Mouse (Mus musculus) intestine, embryonic 15.5 days (tissue): ENCODE results near the gene Emc8. TPM values are rescaled to one million over a fixed set of nuclear protein-coding genes. Genes with fewer than 3 reads are reported as not detected.
A peak's percentile ranks its signal among the peaks of the same experiment; 100 is the strongest.

Experiments used
- ATAC-seq: fragments of 200-750 bp; cut with Nextera tagmentation; 2 replicates; pipeline ENCODE4 v1.8.0; 2017; ENCODE audit warnings: moderate TSS enrichment, moderate library complexity
- H3K27ac ChIP-seq: fragments of 300-500 bp; sonication (generic); 2 replicates; pipeline ENCODE4 v1.5.1; 2015; ENCODE audit warnings: mild to moderate bottlenecking, inconsistent platforms
- H3K27me3 ChIP-seq: fragments of 300-500 bp; sonication (generic); replicated peaks from 2 replicates; pipeline ENCODE4 v1.6.1; 2015; ENCODE audit warnings: inconsistent platforms
- H3K36me3 ChIP-seq: fragments of 300-500 bp; sonication (generic); 2 replicates; pipeline ENCODE4 v1.6.1; 2015; ENCODE audit warnings: inconsistent platforms
- H3K4me1 ChIP-seq: fragments of 300-500 bp; sonication (generic); replicated peaks from 2 replicates; pipeline ENCODE4 v1.6.1; 2015; ENCODE audit warnings: inconsistent platforms
- H3K4me2 ChIP-seq: fragments of 300-500 bp; sonication (generic); replicated peaks from 2 replicates; pipeline ENCODE4 v1.6.1; 2015; ENCODE audit warnings: mild to moderate bottlenecking, inconsistent platforms
- H3K4me3 ChIP-seq: fragments of 300-500 bp; sonication (generic); replicated peaks from 2 replicates; pipeline ENCODE4 v1.5.1; 2015; ENCODE audit warnings: inconsistent platforms
- H3K9ac ChIP-seq: fragments of 300-500 bp; sonication (generic); 2 replicates; pipeline ENCODE4 v1.6.1; 2015; ENCODE audit warnings: inconsistent platforms
- H3K9me3 ChIP-seq: fragments of 300-500 bp; sonication (generic); 2 replicates; pipeline ENCODE4 v1.6.1; 2016; ENCODE audit warnings: inconsistent platforms
- WGBS: fragments of 180-500 bp; shearing (Covaris S2); methylation state at CpG from one replicate; pipeline ENCODE4 v1.1.7; 2015; 5-methylcytosine and 5-hydroxymethylcytosine counted together
- polyA plus RNA-seq: library from polyadenylated mRNA; unstranded; fragments of >200 nt; fragmentation: Nextera tagmentation; extraction: Ambion mirVana; gene quantifications from 2 replicates; pipeline ENCODE4 v1.2.1, GENCODE M21; 2015

The Emc8 gene
- polyA plus RNA-seq, 1 experiment from 2014 or later: 235 TPM

DNA sequence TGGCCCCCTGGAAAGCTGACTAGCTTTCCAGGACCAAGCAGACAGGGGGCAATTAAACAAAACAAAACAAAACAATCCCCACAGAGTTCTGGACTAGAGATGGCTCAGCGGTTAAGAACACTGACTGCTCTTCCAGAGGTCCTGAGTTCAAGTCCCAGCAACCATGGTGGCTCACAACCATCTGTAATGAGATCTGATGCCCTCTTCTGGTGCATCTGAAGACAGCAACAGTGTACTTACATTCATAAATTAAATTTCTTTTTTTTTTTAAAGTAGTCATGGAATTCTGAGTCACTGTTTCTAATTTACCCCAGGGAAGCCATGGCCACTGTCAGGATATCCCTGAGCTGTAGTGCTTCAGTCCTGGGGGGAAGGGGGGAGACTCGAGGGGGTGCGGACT lies 53.9 kb downstream of the Emc8 start:
- no peaks in the 10 kb centered on the region for H3K27me3 ChIP-seq
- no peak for ATAC-seq
- no peaks in the 10 kb centered on the region for H3K36me3 ChIP-seq
- H3K4me1 ChIP-seq: no peaks in the 10 kb centered on the region
- H3K9me3 ChIP-seq: no peaks in the 10 kb centered on the region
- no peak overlapping the region for H3K27ac ChIP-seq
- no peak overlapping the region for H3K9ac ChIP-seq
- H3K4me2 ChIP-seq: no peak overlapping the region
- H3K4me3 ChIP-seq: no peak overlapping the region
- WGBS: 86% methylated on average over 3 of the region's 3 CpGs

DNA sequence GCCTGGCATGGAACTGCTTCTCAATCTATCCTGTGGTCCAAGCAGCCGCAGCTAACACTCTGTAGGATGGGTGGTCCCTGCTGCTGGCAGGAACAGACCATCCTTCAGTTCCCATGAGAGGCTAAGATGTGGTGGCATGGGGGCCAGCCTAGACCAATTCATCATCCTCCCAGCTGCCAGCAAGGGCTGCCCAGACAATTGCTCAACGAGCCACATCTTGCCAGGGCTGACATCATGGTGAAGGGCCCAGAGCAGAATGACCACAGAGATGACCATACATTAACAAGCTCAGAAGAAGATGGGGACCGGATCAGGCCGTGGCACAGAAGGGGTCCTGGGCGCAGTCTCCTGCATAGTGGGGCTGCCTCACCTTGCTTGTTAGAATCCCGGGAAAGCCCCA lies 57.5 kb downstream of the Emc8 start:
- no peak overlapping the region for H3K4me3 ChIP-seq
- H3K4me1 ChIP-seq: no peaks in the 10 kb centered on the region
- 83% methylated on average over 6 of the region's 6 CpGs for WGBS
- ATAC-seq: no peak
- H3K9ac ChIP-seq: no peak overlapping the region
- H3K4me2 ChIP-seq: no peak overlapping the region
- H3K27ac ChIP-seq: no peak overlapping the region
- no peaks in the 10 kb centered on the region for H3K9me3 ChIP-seq
- no peaks in the 10 kb centered on the region for H3K36me3 ChIP-seq
- no peaks in the 10 kb centered on the region for H3K27me3 ChIP-seq

DNA sequence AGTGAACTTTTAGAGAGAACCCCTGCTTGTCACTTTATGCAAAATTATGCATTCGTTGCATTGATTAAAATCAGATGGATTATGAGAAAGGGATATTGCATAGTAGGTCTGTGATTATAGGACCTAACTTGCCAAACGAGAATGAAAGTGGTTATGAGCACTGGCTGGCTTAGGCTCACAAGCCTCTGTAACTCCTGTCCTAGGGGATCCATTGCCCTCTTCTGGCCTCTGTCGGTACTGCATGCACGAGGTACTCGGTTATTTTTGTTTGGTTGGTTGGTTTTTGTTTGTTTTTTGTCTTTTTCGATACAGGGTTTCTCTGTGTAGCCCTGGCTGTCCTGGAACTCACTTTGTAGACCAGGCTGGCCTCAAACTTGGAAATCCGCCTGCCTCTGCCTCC lies 60.5 kb downstream of the Emc8 start:
- no peaks in the 10 kb centered on the region for H3K9me3 ChIP-seq
- no peak overlapping the region for H3K4me3 ChIP-seq
- 14% methylated on average over 7 of the region's 7 CpGs for WGBS
- H3K27me3 ChIP-seq: no peaks in the 10 kb centered on the region
- no peaks in the 10 kb centered on the region for H3K4me1 ChIP-seq
- ATAC-seq: peak; percentile 64; the same call in 1 of the 2 replicates
- H3K9ac ChIP-seq: no peak overlapping the region
- H3K27ac ChIP-seq: no peak overlapping the region
- no peaks in the 10 kb centered on the region for H3K36me3 ChIP-seq
- no peak overlapping the region for H3K4me2 ChIP-seq

DNA sequence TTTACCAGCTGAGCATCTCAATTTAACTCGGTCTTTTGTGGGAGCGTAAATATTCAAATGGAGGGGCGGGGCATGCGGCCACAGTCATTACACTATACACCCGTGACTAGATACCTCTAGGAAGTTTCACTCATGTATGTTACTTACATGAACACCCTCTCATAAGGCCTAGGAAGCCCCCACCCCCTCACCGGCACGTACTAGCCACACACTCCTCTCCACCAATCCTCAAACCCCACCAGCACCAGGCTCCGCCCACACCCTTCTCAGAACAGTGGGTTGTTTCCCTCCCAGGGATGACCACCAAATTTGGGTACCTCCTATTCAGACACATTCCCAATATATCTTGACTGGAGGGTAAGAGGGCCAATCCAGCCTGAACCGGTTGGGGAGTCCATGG lies 60.9 kb downstream of the Emc8 start:
- Histone ChIP-seq H3K4me3 (no peak overlapping the region), H3K9ac (no peak overlapping the region), H3K4me1 (no peaks in the 10 kb centered on the region), H3K4me2 (no peak overlapping the region), H3K27me3 (no peaks in the 10 kb centered on the region), H3K9me3 (no peaks in the 10 kb centered on the region), H3K36me3 (no peaks in the 10 kb centered on the region), H3K27ac (no peak overlapping the region)
- 83% methylated on average over 9 of the region's 9 CpGs for WGBS
- ATAC-seq: no peak

Other genes with a start within 250 kb of the Emc8 start
- gene Gins2, start 79.3 kb downstream of the Emc8 start, polyA plus RNA-seq: 88.4 and 88.8 TPM in 2 replicates
- 1.3 and 2.5 TPM in 2 replicates for gene 1190005I06Rik, start 20.9 kb downstream of the Emc8 start, polyA plus RNA-seq
- gene Gm27021, start 494 bp downstream of the Emc8 start, polyA plus RNA-seq: 2.0 and 2.2 TPM in 2 replicates
- 1,472 and 1,529 TPM in 2 replicates for gene Cox4i1, start 351 bp downstream of the Emc8 start, polyA plus RNA-seq
- gene Irf8, start 67.8 kb upstream of the Emc8 start, polyA plus RNA-seq: 41.9 and 46.6 TPM in 2 replicates